Comparison of ENCODE assay signal across 8 mouse cellular contexts in genomic region chr16:32278396-32278795, GRCm38 (mm10). TPM values are rescaled to one million over a fixed set of nuclear protein-coding genes. Genes with fewer than 3 reads are reported as not detected.
DNase-seq lines count a peak whose midpoint lies in the region; ATAC-seq and TF ChIP-seq lines count a peak whose summit lies in the region.
"Had no signal": no experiment of that assay in that cellular context is flagged by ENCODE, and none has a peak within 500 bp of the region (broad histone marks: within the 10 kb centered on the region; RNA-seq: fewer than 3 reads in every experiment).

No protein-coding gene starts in this region.

- peaks cover 5% of the 10 kb centered on the region; the same call in 1 of the 2 replicates for H3K36me3 ChIP-seq in spleen, adult 2 months (ENCODE audit: control insufficient read depth, insufficient read depth, low read length)
- peaks cover 7% of the 10 kb centered on the region for H3K36me3 ChIP-seq in embryonic facial prominence, embryonic 15.5 days
- peaks cover 16% of the 10 kb centered on the region for H3K36me3 ChIP-seq in limb, embryonic 15.5 days
- H3K36me3 ChIP-seq in stomach, postnatal 0 days (ENCODE audit: control insufficient read depth, insufficient read depth, low read length), result peaks cover 2% of the 10 kb centered on the region; the same call in 1 of the 2 replicates

- H3K27ac ChIP-seq in spleen, adult 2 months (ENCODE audit: insufficient read depth, low read length), result no peak overlapping the region
- H3K27ac ChIP-seq in embryonic facial prominence, embryonic 15.5 days (replicated peaks), result no peak overlapping the region
- peak overlapping the region; percentile 98; the same call in 1 of the 2 replicates for H3K27ac ChIP-seq in limb, embryonic 15.5 days
- peak overlapping the region; percentile 97 for H3K27ac ChIP-seq in stomach, postnatal 0 days (replicated peaks)

- peak overlapping the region; percentile 72; the same call in 1 of the 2 replicates for H3K9ac ChIP-seq in embryonic facial prominence, embryonic 15.5 days
- peak overlapping the region; percentile 82 for H3K9ac ChIP-seq in limb, embryonic 15.5 days
- H3K9ac ChIP-seq in stomach, postnatal 0 days (ENCODE audit: low read length), result peak overlapping the region; percentile 83

- H3K9me3 ChIP-seq in embryonic facial prominence, embryonic 15.5 days (replicated peaks), result no peaks in the 10 kb centered on the region
- H3K9me3 ChIP-seq in limb, embryonic 15.5 days, result no peaks in the 10 kb centered on the region
- H3K9me3 ChIP-seq in stomach, postnatal 0 days (ENCODE audit: control insufficient read depth, low read length), result no peaks in the 10 kb centered on the region

- H3K27me3 ChIP-seq in spleen, adult 2 months (ENCODE audit: control insufficient read depth, insufficient read depth, low read length), result no peaks in the 10 kb centered on the region
- H3K27me3 ChIP-seq in embryonic facial prominence, embryonic 15.5 days, result no peaks in the 10 kb centered on the region
- H3K27me3 ChIP-seq in limb, embryonic 15.5 days, result no peaks in the 10 kb centered on the region
- no peaks in the 10 kb centered on the region for H3K27me3 ChIP-seq in stomach, postnatal 0 days (ENCODE audit: control insufficient read depth, insufficient read depth, low read length)

- TF ChIP-seq POLR2A in spleen, adult 2 months (IDR thresholded peaks at IDR 0.05; ENCODE audit: low read depth, low read length), result no peak

- 18% methylated on average over 7 of the region's 7 CpGs for WGBS in spleen, adult 2 months
- WGBS in embryonic facial prominence, embryonic 15.5 days, result 36% methylated on average over 7 of the region's 7 CpGs
- 42% methylated on average over 7 of the region's 7 CpGs for WGBS in limb, embryonic 15.5 days
- WGBS in stomach, postnatal 0 days, result 34% methylated on average over 7 of the region's 7 CpGs

- peak overlapping the region; percentile 95; the same call in 1 of the 2 replicates for H3K4me3 ChIP-seq in spleen, adult 2 months (ENCODE audit: extremely low read depth, insufficient read depth, insufficient read length)
- peak overlapping the region; percentile 78 for H3K4me3 ChIP-seq in embryonic facial prominence, embryonic 15.5 days (replicated peaks)
- H3K4me3 ChIP-seq in limb, embryonic 15.5 days, result peak overlapping the region; percentile 92
- peak overlapping the region; percentile 84 for H3K4me3 ChIP-seq in stomach, postnatal 0 days (ENCODE audit: low read depth, low read length)

- no peak for TF ChIP-seq CTCF in spleen, adult 2 months (IDR thresholded peaks at IDR 0.05; ENCODE audit: extremely low read depth, insufficient read depth, insufficient read length, insufficient replicate concordance)
- no peak for TF ChIP-seq CTCF in stomach, postnatal 0 days (IDR thresholded peaks at IDR 0.05; ENCODE audit: low read depth)

- TF ChIP-seq EP300 in stomach, postnatal 0 days (optimal IDR thresholded peaks at IDR 0.05), result no peak

- no peak for ATAC-seq in embryonic facial prominence, embryonic 15.5 days (ENCODE audit: insufficient number of reproducible peaks, low FRiP score, low TSS enrichment, low read depth)
- ATAC-seq in limb, embryonic 15.5 days (ENCODE audit: insufficient number of reproducible peaks, low FRiP score, low TSS enrichment, low read depth), result no peak
- ATAC-seq in stomach, postnatal 0 days (ENCODE audit: low FRiP score, low TSS enrichment), result no peak
- ATAC-seq in granulocyte monocyte progenitor cell, adult 5-6 weeks (replicated peaks; ENCODE audit: poor library complexity, severe bottlenecking), result no peak
- ATAC-seq in inflammation-experienced regulatory T-cells, adult 6 months, result no peak

- peaks cover 16% of the 10 kb centered on the region; the same call in 1 of the 2 replicates for H3K4me1 ChIP-seq in spleen, adult 2 months (ENCODE audit: control insufficient read depth, insufficient read depth, insufficient read length)
- peaks cover 9% of the 10 kb centered on the region; the same call in 1 of the 2 replicates for H3K4me1 ChIP-seq in embryonic facial prominence, embryonic 15.5 days
- H3K4me1 ChIP-seq in limb, embryonic 15.5 days, result peaks cover 8% of the 10 kb centered on the region
- H3K4me1 ChIP-seq in stomach, postnatal 0 days (replicated peaks; ENCODE audit: control insufficient read depth, insufficient read depth), result 0 out of 2 replicates have a peak, but pooled peaks cover 2% of the 10 kb centered on the region

- H3K4me2 ChIP-seq in embryonic facial prominence, embryonic 15.5 days (replicated peaks), result peak overlapping the region; percentile 55
- H3K4me2 ChIP-seq in limb, embryonic 15.5 days, result peak overlapping the region; percentile 58
- peak overlapping the region; percentile 62 for H3K4me2 ChIP-seq in stomach, postnatal 0 days (replicated peaks; ENCODE audit: low read depth)

- DNase-seq in spleen, adult 2 months (ENCODE audit: low read depth in 1 of 2, low spot score in 2 of 2), result no peak
- no peak for DNase-seq in spleen, postnatal 14 days (ENCODE audit: low spot score in 2 of 2)
- no peak for DNase-seq in stomach, postnatal 0 days (ENCODE audit: low spot score)

RNA-seq across cellular contexts. Expression of gene Rnf168, which starts 1.1 kb away (rescaled TPM):
- 5.6 and 7.1 TPM in 2 replicates for polyA plus RNA-seq in spleen, adult 2 months (2012; rRNA removed)
- polyA plus RNA-seq in embryonic facial prominence, embryonic 15.5 days (2015; fragmentation: Nextera tagmentation; extraction: Ambion mirVana), result 28.9 and 34.5 TPM in 2 replicates
- polyA plus RNA-seq in limb, embryonic 15.5 days (2015; fragmentation: Nextera tagmentation; extraction: Ambion mirVana), result 29.8 and 31.4 TPM in 2 replicates
- polyA plus RNA-seq in stomach, postnatal 0 days (2015; fragmentation: Nextera tagmentation; extraction: Ambion mirVana), result 17.9 and 20.2 TPM in 2 replicates
- total RNA-seq in granulocyte monocyte progenitor cell, adult 5-6 weeks (2014; fragmentation: Nextera tagmentation), result 24.6 and 28.5 TPM in 2 replicates
- total RNA-seq in granulocyte monocyte progenitor cell, adult 5-6 weeks (2017), result 52.1 and 67.7 TPM in 2 replicates
- 10 to 100 TPM in 2 of 3 experiments, 1 to 10 TPM in 1; 7.9 to 11.2 (median 10.6) TPM for polyA plus RNA-seq in inflammation-experienced regulatory T-cells, adult 6 months (2017; shearing (Covaris generic))

RNA-seq across cellular contexts. Expression of gene Smco1, which starts 7.1 kb away (rescaled TPM):
- polyA plus RNA-seq in spleen, adult 2 months (2012; rRNA removed), result not detected in 2 replicates
- 0.15 TPM in 1 of 2 replicates, not detected in the other for polyA plus RNA-seq in embryonic facial prominence, embryonic 15.5 days (2015; fragmentation: Nextera tagmentation; extraction: Ambion mirVana)
- 0.20 TPM in 1 of 2 replicates, not detected in the other for polyA plus RNA-seq in limb, embryonic 15.5 days (2015; fragmentation: Nextera tagmentation; extraction: Ambion mirVana)
- 0.06 and 0.08 TPM in 2 replicates for polyA plus RNA-seq in stomach, postnatal 0 days (2015; fragmentation: Nextera tagmentation; extraction: Ambion mirVana)
- not detected in 2 replicates for total RNA-seq in granulocyte monocyte progenitor cell, adult 5-6 weeks (2014; fragmentation: Nextera tagmentation)
- total RNA-seq in granulocyte monocyte progenitor cell, adult 5-6 weeks (2017), result not detected in 2 replicates
- polyA plus RNA-seq in inflammation-experienced regulatory T-cells, adult 6 months (2017; shearing (Covaris generic)), result not detected
- polyA plus RNA-seq: gonadal fat pad, adult 2 months had no signal

RNA-seq across cellular contexts. Expression of gene Wdr53, which starts 31.4 kb away (rescaled TPM):
- polyA plus RNA-seq in spleen, adult 2 months (2012; rRNA removed), result 2.3 TPM in 2 replicates
- polyA plus RNA-seq in embryonic facial prominence, embryonic 15.5 days (2015; fragmentation: Nextera tagmentation; extraction: Ambion mirVana), result 19.6 and 20.8 TPM in 2 replicates
- polyA plus RNA-seq in limb, embryonic 15.5 days (2015; fragmentation: Nextera tagmentation; extraction: Ambion mirVana), result 19.9 and 22.0 TPM in 2 replicates
- 17.7 and 22.3 TPM in 2 replicates for polyA plus RNA-seq in stomach, postnatal 0 days (2015; fragmentation: Nextera tagmentation; extraction: Ambion mirVana)
- 13.5 and 22.1 TPM in 2 replicates for total RNA-seq in granulocyte monocyte progenitor cell, adult 5-6 weeks (2014; fragmentation: Nextera tagmentation)
- total RNA-seq in granulocyte monocyte progenitor cell, adult 5-6 weeks (2017), result 12.9 and 16.0 TPM in 2 replicates
- 10 to 100 TPM; 16.3 to 19.8 (median 16.7) TPM for polyA plus RNA-seq in inflammation-experienced regulatory T-cells, adult 6 months (2017; shearing (Covaris generic))

RNA-seq across cellular contexts. Expression of gene Fbxo45, which starts 31.4 kb away (rescaled TPM):
- polyA plus RNA-seq in spleen, adult 2 months (2012; rRNA removed), result 2.8 and 3.1 TPM in 2 replicates
- 14.6 and 15.6 TPM in 2 replicates for polyA plus RNA-seq in embryonic facial prominence, embryonic 15.5 days (2015; fragmentation: Nextera tagmentation; extraction: Ambion mirVana)
- polyA plus RNA-seq in limb, embryonic 15.5 days (2015; fragmentation: Nextera tagmentation; extraction: Ambion mirVana), result 9.5 and 11.6 TPM in 2 replicates
- polyA plus RNA-seq in stomach, postnatal 0 days (2015; fragmentation: Nextera tagmentation; extraction: Ambion mirVana), result 11.7 and 11.8 TPM in 2 replicates
- total RNA-seq in granulocyte monocyte progenitor cell, adult 5-6 weeks (2014; fragmentation: Nextera tagmentation), result 10.8 and 17.9 TPM in 2 replicates
- 21.9 and 22.5 TPM in 2 replicates for total RNA-seq in granulocyte monocyte progenitor cell, adult 5-6 weeks (2017)
- 1 to 10 TPM; 5.1 to 5.7 (median 5.5) TPM for polyA plus RNA-seq in inflammation-experienced regulatory T-cells, adult 6 months (2017; shearing (Covaris generic))

RNA-seq across cellular contexts. Expression of gene Ubxn7, which starts 53.7 kb away (rescaled TPM):
- 6.0 and 17.2 TPM in 2 replicates for polyA plus RNA-seq in spleen, adult 2 months (2012; rRNA removed)
- 22.7 and 25.7 TPM in 2 replicates for polyA plus RNA-seq in embryonic facial prominence, embryonic 15.5 days (2015; fragmentation: Nextera tagmentation; extraction: Ambion mirVana)
- 20.9 and 25.2 TPM in 2 replicates for polyA plus RNA-seq in limb, embryonic 15.5 days (2015; fragmentation: Nextera tagmentation; extraction: Ambion mirVana)
- 8.0 and 8.2 TPM in 2 replicates for polyA plus RNA-seq in stomach, postnatal 0 days (2015; fragmentation: Nextera tagmentation; extraction: Ambion mirVana)
- 26.1 and 40.0 TPM in 2 replicates for total RNA-seq in granulocyte monocyte progenitor cell, adult 5-6 weeks (2014; fragmentation: Nextera tagmentation)
- 25.0 and 28.7 TPM in 2 replicates for total RNA-seq in granulocyte monocyte progenitor cell, adult 5-6 weeks (2017)
- polyA plus RNA-seq in inflammation-experienced regulatory T-cells, adult 6 months (2017; shearing (Covaris generic)), result 10 to 100 TPM; 10.3 to 21.6 (median 16.3) TPM

Comparison
In these comparisons a context has a peak if more than half of its experiments do, and no peak if none do; other contexts are left out.
1. H3K27ac ChIP-seq: peak in limb, embryonic 15.5 days (single experiment) and stomach, postnatal 0 days (single experiment); none in spleen, adult 2 months (single experiment) and embryonic facial prominence, embryonic 15.5 days (single experiment).
2. Peak in every context shown above with its lines, with median percentiles within 50 percentile points of each other: H3K4me3 ChIP-seq, H3K4me2 ChIP-seq and H3K9ac ChIP-seq.